Mouse (Mus musculus): ENCODE measurements around the gene Alg5. TPM values are rescaled to one million over a fixed set of nuclear protein-coding genes. Genes with fewer than 3 reads are reported as not detected.
"Not testable (repeated sequence)": the region's sequence is repeated elsewhere in the genome, so short reads cannot be mapped to it uniquely, and the experiment has no call there.

Alg5 gene
- 10 to 100 TPM in 16 of 26 experiments, 1 to 10 TPM in 10; 6.8 to 30.2 (median 15.4) TPM for total RNA-seq (2018; cell fraction: chromatin; rRNA removed)
- total RNA-seq (2018; cell fraction: cytosol; rRNA removed) = 10 to 100 TPM; 26.8 to 38.2 (median 33.2) TPM
- 10 to 100 TPM; 12.5 to 38.2 (median 17.8) TPM for total RNA-seq (2018; cell fraction: nucleus; rRNA removed)
- polyA plus RNA-seq (2018) = 39.5 to 52.5 TPM (median 47.8 TPM) in 3 replicates

DNA sequence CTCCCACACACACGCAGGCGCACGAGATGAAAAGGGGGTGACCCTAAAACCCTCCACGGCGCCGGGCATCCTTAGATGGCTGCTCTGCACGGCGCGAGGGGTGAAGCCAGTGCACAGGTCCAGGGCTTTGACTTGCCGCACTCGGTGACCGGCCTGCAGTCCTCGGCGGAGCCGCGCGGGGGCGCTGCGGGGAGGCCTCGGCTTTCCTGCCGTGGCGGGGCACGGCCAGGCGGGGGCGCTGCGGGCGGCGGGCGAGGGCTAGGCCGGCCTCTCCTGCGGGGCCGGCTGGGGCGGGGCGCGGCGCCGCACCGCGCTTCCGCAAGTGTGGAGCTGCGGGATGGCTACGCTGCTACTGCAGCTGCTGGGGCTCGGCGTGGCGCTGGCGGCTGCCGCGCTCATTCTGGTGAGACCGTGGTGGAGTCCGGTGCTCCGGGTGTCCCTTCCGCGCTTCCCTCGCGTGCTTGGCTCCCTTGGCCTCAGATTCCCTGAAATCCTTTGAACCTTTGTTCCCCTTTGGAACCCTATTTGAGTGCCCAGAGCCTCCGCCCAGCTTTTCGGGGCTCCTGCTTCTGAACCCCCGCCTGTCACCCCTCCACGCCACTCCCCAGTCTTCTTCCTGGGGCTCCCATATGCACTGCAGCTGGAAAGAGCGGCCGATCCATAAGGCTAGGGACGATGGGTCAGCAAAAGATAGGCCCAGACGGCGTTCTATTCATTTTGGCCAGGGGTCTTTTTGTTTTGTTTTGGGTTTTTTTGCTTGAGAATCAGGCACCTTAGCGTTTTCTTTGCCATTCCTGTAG lies at the start of gene Alg5, which contains the start of gene Exosc8:
Gene Alg5, plus strand, starts transcription at position 293 of the 800 bp plus-strand sequence.
Gene Exosc8, minus strand, starts transcription at position 147 of the 800 bp plus-strand sequence.
- Histone ChIP-seq H3K27ac (peak within 1 kb of the TSS; percentile 75), H3K79me2 (ENCODE audit: inconsistent target) (peaks cover 49% of the 10 kb centered on the region), H3K36me3 (ENCODE audit: inconsistent target) (peaks cover 21% of the 10 kb centered on the region), H3K4me3 (ENCODE audit: inconsistent target) (peak within 1 kb of the TSS; percentile 98)
- WGBS (ENCODE audit: missing documents) = under 1% methylated on average over 65 of the region's 65 CpGs

DNA sequence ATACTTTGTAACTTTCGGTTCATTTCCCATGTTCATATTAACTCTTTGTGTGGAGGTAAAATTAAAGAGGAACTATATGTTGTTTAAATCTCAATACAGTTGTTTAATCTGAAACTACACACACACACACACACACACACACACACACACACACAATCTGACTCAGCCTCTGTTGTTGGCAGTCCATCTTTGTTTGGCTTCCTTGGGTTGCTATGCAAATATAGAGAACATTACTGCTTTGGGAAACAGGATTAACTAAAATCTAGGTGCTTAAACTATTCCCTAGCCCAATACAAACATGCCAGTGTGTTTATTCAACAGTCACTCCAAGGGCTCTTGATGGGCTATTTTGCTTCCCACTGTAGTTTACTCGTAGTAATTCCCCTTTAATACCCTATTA lies 48.1 kb upstream of the Alg5 start:
- WGBS (ENCODE audit: missing documents) = 89% methylated on average over 2 of the region's 2 CpGs
- no peak overlapping the region for H3K4me3 ChIP-seq (ENCODE audit: inconsistent target)
- H3K27ac ChIP-seq = no peak overlapping the region
- H3K36me3 ChIP-seq (ENCODE audit: inconsistent target) = no peaks in the 10 kb centered on the region
- H3K79me2 ChIP-seq (ENCODE audit: inconsistent target) = no peaks in the 10 kb centered on the region

DNA sequence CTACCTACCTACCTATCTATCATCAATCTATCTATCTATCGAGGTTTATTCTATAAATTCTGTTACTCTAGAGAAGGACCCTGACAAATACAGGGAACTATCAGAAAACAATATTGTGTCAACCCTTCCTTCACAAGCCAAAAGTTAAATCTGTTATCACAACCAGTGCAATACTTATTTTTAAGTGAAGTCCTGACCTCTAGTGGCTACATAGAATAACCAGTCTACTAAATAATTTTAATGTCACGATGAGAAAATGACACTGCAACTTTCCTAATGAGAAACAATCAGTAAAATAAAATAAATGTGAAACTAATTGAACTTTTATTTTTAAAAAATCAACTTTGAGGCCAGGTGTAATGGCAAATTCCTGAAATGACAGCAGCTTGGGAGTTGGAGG lies 46.2 kb upstream of the Alg5 start:
- WGBS (ENCODE audit: missing documents) = 36% methylated on average over 2 of the region's 2 CpGs

DNA sequence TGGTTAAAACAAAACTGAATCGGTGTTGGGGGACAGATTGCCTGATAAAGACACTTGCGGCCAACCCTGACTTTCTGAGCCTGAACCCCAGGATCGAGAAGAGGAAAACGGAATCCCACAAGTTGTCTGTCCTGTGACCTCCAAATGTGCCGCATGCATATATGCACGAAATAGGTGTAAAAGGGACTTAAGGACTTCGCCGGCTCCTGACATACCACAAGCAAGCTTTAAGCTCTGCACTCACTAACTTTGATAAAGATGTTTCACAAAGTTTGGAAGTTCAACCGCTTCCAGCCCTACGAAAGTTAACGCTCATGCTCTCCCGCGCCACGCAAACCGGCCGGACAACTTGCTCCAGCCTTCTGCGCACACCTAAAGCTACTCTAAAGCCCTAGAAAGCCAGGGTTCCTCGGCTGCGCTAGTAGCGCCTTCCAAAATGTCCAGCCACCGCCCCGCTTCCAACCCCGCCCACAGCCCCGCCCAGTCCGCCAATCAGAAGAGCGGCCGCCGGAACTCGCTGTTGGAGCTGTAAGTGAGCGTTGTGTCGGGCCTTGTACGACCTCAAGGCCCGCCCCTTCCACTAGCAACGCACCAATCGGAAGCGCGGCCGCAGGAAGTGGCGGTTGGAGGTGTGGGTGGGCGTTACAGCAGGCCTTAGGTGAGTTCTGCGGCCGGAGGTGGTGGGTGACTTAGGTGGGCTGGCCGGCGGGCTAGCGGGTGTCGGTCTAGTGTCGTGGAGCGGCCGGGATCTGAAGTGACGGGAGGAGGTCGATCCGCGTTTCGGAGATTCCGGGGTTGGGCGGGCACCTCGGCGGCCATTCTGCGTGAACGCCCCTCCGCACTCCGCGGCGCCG lies 42.9 kb upstream of the Alg5 start, which contains the start of gene Supt20:
Gene Supt20, plus strand, starts transcription at position 606 of the 854 bp plus-strand sequence.
- Histone ChIP-seq H3K79me2 (ENCODE audit: inconsistent target) (peaks cover 29% of the 10 kb centered on the region), H3K4me3 (ENCODE audit: inconsistent target) (peak within 1 kb of the TSS; percentile 84), H3K27ac (peak within 1 kb of the TSS; percentile 53), H3K36me3 (ENCODE audit: inconsistent target) (peaks cover 23% of the 10 kb centered on the region; the same call in 1 of the 2 replicates)
- under 1% methylated on average over 63 of the region's 65 CpGs for WGBS (ENCODE audit: missing documents)

More for the DNA sequence above, 46.2 kb upstream of the Alg5 start:
- H3K4me3 ChIP-seq (ENCODE audit: inconsistent target) = no peak overlapping the region
- no peaks in the 10 kb centered on the region for H3K36me3 ChIP-seq (ENCODE audit: inconsistent target)
- H3K27ac ChIP-seq = no peak overlapping the region
- H3K79me2 ChIP-seq (ENCODE audit: inconsistent target) = peaks cover 12% of the 10 kb centered on the region

DNA sequence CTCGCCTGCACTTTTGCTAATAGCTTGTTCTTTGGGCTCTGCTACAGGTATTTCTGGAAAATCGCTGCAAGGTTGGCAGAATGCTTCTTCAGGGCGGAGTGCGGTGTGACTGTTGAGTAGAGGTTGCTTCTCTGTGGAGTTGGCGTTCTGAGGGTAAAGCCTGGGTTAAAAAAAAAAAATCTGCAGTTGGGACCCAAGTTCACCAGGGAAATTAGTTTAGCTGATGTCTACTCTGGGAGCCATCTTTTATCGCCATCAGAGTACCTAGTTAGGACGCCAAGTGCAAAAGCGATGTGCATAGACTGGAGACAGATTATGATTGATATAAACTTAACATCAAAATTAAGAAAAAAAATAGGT lies 42.3 kb upstream of the Alg5 start:
- 2% methylated on average over 8 of the region's 8 CpGs for WGBS (ENCODE audit: missing documents)
- H3K79me2 ChIP-seq (ENCODE audit: inconsistent target) = peaks cover 29% of the 10 kb centered on the region
- peak overlapping the region; percentile 53 for H3K27ac ChIP-seq
- H3K4me3 ChIP-seq (ENCODE audit: inconsistent target) = peak overlapping the region; percentile 84
- peaks cover 29% of the 10 kb centered on the region; the same call in 1 of the 2 replicates for H3K36me3 ChIP-seq (ENCODE audit: inconsistent target)

DNA sequence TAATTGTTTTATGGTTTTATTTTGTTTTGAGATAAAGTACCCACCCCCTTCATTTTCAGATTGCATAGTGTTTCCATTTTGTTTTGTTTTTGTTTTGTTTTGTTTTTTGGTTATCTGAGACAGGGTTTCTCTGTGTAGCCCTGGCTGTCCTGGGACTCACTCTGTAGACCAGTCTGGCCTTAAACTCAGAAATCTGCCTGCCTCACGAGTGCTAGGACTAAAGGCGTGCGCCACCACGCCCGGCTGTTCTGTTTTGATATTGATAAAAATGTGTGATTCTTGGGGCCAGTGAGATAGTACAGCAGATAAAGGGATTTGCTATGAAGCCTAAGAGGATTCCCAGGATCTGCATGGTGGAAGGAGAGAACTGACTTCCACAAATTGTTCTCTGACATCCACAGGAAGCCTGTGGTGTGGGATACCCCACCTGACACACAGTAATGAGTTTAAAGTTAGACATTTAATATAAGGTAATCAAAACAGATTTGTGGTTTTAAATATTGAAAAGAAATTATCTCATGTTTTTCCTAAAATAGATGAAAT lies 35.5 kb upstream of the Alg5 start:
- no peak overlapping the region for H3K4me3 ChIP-seq (ENCODE audit: inconsistent target)
- 95% methylated on average over 5 of the region's 5 CpGs for WGBS (ENCODE audit: missing documents)
- no peak overlapping the region for H3K27ac ChIP-seq
- H3K36me3 ChIP-seq (ENCODE audit: inconsistent target) = peaks cover 75% of the 10 kb centered on the region
- peaks cover 19% of the 10 kb centered on the region for H3K79me2 ChIP-seq (ENCODE audit: inconsistent target)

DNA sequence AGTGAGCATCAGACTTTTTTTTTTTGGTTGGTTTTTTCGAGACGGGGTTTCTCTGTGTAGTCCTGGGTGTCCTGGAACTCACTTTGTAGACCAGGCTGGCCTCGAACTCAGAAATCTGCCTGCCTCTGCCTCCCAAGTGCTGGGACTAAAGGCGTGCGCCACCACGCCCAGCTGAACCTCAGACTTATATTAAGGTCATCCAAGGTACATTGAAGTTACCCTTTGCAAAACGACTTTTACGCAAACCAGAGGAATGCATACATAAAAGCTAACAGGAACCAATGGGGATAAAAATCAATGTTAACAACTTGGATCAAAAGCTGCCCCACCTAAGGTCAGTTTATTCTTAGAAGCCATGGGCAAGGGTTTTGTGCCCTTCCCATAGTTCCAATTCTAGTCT lies 31.2 kb upstream of the Alg5 start:
- H3K36me3 ChIP-seq (ENCODE audit: inconsistent target) = peaks cover 49% of the 10 kb centered on the region
- WGBS (ENCODE audit: missing documents) = 100% methylated on average over 7 of the region's 8 CpGs
- H3K4me3 ChIP-seq (ENCODE audit: inconsistent target); H3K79me2 ChIP-seq (ENCODE audit: inconsistent target); H3K27ac ChIP-seq: not testable (repeated sequence)

DNA sequence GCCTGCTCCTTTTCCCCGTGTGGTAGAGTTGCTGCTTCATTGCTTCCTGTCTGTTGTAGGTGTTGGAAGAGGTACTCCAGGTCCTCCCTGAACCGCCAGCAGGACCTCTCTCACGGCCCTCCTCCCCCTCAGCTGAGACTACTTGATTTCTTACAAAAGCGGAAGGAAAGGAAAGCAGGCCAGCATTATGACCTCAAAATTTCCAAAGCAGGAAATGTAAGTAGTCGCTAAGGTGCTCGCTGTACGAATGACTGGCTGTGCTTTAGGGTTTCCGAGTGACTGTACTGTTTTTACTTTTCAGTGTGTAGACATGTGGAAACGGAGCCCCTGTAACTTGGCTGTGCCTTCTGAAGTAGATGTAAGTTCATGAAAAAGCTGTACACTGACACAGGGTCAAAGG lies 26.4 kb upstream of the Alg5 start:
- H3K79me2 ChIP-seq (ENCODE audit: inconsistent target) = no peaks in the 10 kb centered on the region
- WGBS (ENCODE audit: missing documents) = 5% methylated on average over 9 of the region's 9 CpGs
- no peak overlapping the region for H3K4me3 ChIP-seq (ENCODE audit: inconsistent target)
- H3K27ac ChIP-seq = peak overlapping the region; percentile 49
- H3K36me3 ChIP-seq (ENCODE audit: inconsistent target) = peaks cover 58% of the 10 kb centered on the region

DNA sequence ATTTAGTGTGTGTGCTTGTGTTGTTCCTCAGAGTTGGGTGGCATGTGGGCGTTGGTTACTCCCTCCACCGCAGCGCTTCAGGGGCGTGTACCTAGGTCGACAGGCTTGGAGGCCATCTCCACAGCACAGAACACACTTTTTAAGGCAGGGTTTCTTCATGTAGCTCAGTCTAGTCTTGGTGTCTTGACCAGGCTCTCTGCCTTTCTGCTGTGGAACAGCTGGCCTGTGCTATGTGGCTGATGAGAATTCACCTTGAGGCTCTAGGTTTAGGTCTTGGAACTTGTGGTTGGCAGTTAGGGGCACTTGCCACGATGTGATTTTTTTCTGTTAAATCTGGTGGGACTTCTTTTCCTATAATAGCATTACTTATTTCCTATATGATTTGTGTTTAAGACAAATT lies 21.1 kb upstream of the Alg5 start, which contains the start of gene Gm21958:
Gene Gm21958, minus strand, starts transcription at position 101 of the 400 bp plus-strand sequence.
- 92% methylated on average over 6 of the region's 6 CpGs for WGBS (ENCODE audit: missing documents)
- Histone ChIP-seq H3K27ac (no peak within 1 kb of the TSS), H3K79me2 (ENCODE audit: inconsistent target) (no peaks in the 10 kb centered on the region), H3K36me3 (ENCODE audit: inconsistent target) (peaks cover 79% of the 10 kb centered on the region), H3K4me3 (ENCODE audit: inconsistent target) (no peak within 1 kb of the TSS)

DNA sequence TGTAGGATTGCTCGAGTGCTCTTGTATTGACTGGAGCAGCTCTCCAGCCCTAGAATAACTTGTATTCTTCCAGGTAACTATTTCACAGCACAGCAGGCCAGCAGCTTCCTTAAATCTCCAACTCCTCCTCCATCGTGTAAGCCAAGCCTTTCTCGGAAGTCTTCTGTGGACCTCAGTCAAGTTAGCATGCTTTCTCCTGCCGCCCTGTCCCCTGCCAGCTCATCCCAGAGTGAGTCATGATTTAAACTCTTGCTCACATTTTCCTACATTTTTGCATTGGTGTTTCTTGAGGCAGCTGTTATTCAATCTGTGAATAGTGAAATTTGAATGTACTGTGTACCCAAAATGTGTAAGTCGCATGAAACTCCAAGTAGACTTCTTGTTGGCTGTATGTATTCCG lies 19.9 kb upstream of the Alg5 start:
- WGBS (ENCODE audit: missing documents) = 90% methylated on average over 6 of the region's 6 CpGs
- H3K36me3 ChIP-seq (ENCODE audit: inconsistent target) = peaks cover 75% of the 10 kb centered on the region
- H3K4me3 ChIP-seq (ENCODE audit: inconsistent target) = no peak overlapping the region
- no peaks in the 10 kb centered on the region for H3K79me2 ChIP-seq (ENCODE audit: inconsistent target)
- H3K27ac ChIP-seq = no peak overlapping the region

DNA sequence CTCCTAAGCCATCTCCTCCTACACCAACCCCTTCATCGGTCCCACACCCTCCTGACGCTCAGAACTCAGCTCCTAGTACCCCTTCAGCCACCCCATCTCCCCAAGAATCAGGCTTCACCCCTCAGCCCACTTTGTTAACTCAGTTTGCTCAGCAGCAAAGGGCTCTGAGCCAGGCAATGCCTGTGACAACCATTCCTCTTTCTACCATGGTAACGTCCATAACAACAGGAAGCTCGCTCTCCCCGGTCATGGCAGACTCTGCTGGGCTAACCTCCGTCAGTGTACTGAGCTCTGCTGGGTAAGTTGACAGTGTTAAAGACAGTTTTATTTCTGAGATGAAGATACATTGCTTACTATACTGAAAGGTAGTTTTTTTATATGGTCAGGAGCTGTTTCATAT lies 18.0 kb upstream of the Alg5 start:
- 91% methylated on average over 6 of the region's 6 CpGs for WGBS (ENCODE audit: missing documents)
- Histone ChIP-seq H3K36me3 (ENCODE audit: inconsistent target) (peaks cover 75% of the 10 kb centered on the region), H3K4me3 (ENCODE audit: inconsistent target) (no peak overlapping the region), H3K27ac (no peak overlapping the region), H3K79me2 (ENCODE audit: inconsistent target) (no peaks in the 10 kb centered on the region)

DNA sequence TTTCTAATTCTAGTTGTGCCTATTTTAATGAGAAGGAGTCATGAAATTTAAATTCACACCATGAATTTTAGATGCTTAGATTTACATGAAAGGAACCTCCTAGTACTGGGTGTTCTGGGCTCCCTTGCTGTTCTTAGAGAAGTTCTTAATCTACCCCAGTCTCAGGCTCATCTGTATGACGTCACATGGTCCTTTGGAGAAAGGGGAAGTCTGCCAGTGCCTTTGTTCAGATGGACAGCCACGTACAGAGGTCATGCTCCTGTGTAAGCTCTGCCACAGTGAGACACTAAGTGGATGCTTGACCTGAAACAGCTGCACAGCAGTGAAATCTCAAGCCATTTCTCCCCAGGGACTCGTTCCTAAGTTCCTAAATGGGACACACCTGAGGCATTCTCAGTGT lies 16.4 kb upstream of the Alg5 start:
- H3K36me3 ChIP-seq (ENCODE audit: inconsistent target) = peaks cover 67% of the 10 kb centered on the region
- H3K4me3 ChIP-seq (ENCODE audit: inconsistent target) = no peak overlapping the region
- H3K27ac ChIP-seq = no peak overlapping the region
- WGBS (ENCODE audit: missing documents) = 30% methylated on average over 3 of the region's 3 CpGs
- no peaks in the 10 kb centered on the region for H3K79me2 ChIP-seq (ENCODE audit: inconsistent target)

DNA sequence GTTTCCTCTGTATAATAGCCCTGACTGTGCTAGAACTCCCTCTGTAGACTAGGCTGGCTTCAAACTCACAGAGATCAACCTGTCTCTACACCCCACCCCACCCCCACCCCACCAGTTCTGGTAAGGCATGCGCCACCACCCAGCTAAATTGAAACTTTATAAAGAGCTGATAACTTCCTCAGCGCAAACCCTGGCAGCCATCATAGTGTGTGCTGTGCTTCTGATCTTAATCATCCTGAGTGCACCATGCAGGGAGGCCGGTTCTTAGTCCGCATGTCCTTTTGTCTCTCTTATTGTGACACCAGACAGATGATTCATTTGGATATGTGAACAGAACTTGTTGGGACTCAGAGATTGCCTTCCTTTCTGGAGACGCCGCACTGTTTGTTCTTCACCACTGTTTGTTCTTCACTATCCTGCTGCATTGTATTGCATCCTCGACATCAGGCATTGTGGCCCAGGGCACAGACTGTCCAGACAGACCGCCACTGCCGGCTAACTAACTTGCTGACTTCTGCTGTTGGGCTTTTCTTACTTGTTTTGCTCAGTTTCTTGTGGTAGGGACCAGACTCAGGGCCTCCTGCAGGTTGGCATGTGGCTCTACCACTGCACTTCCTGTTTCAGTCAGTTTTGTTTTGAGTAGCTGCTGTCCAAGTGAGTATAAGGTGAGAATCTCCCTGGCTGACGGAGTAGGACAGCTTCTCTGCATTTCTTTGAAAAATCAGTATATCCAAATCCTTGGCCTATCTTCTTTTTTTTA lies 11.4 kb upstream of the Alg5 start:
- 49% methylated on average over 10 of the region's 10 CpGs for WGBS (ENCODE audit: missing documents)
- Histone ChIP-seq H3K36me3 (ENCODE audit: inconsistent target) (peaks cover 47% of the 10 kb centered on the region), H3K27ac (no peak overlapping the region), H3K79me2 (ENCODE audit: inconsistent target) (no peaks in the 10 kb centered on the region), H3K4me3 (ENCODE audit: inconsistent target) (no peak overlapping the region)

DNA sequence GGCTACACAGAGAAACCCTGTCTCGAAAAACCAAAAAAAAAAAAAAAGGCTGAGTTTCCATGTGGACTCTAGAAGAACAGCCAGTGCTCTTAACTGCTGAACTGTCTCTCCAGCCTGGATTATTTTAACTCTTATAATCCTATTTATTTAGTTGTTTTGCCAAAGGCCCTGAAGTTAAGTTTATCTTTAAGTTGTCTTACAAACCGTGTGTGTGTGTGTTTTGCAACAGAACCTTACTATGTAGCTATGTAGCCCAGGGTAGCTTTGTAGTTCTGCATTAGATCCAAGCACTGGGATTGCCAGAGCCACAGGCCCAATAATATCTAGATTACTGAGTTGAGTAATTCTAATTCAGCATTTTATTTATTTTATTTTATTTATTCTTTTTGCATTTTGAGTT lies 10.0 kb upstream of the Alg5 start:
- no peak overlapping the region for H3K27ac ChIP-seq
- WGBS (ENCODE audit: missing documents) = 84% methylated on average over 2 of the region's 2 CpGs
- peaks cover 57% of the 10 kb centered on the region for H3K36me3 ChIP-seq (ENCODE audit: inconsistent target)
- no peak overlapping the region for H3K4me3 ChIP-seq (ENCODE audit: inconsistent target)
- no peaks in the 10 kb centered on the region for H3K79me2 ChIP-seq (ENCODE audit: inconsistent target)

All from macrophage (primary cell).